Mouse (Mus musculus) v-Abl transformed pro-B cells (cell line): ENCODE results near the gene Gm7951.
"Not testable (repeated sequence)": the region's sequence is repeated elsewhere in the genome, so short reads cannot be mapped to it uniquely, and the experiment has no call there.

Source experiments
- in situ Hi-C, 2 experiments: fragments of 400-800 bp; cut with MboI; formaldehyde crosslinking; loops; one replicate each; pipeline ENCODE4 v1.15.1; 2025; ENCODE audit not compliant: unreplicated experiment in 2 of 2

Gm7951 gene

GRCm38 (mm10) chr14:42117269-42117668 lies at the start of gene Gm7951:
TSS of gene Gm7951 (minus strand) at chr14:42117369.
- in situ Hi-C loops: not testable (repeated sequence)

GRCm38 (mm10) chr14:42162522-42162921 lies 45.4 kb upstream of the Gm7951 start, which contains the start of gene Gm17027:
TSS of gene Gm17027 (minus strand) at chr14:42162622.
- in situ Hi-C loops: not testable (repeated sequence)

DNA sequence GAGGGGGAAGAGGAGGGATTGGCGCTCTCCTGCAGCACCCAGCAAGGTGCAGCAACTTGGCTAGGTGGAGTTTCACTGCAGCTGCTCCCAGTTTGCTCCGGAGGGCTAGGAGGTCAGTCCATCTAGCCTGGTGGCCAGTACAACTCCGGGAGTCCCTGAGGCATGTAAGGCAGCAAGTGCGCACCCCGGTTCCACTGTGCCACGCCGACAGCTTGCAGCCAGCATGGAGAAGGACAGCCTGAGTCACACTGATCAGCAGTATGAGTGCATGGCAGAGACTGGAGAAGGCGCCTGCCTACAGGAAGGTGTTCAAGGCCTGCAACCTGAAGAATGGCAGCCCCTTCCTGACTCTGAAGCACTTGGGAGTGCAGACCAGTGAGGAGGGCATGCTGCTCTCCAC lies 17.4 kb upstream of the Gm7951 start:
- in situ Hi-C loops: not testable (repeated sequence)

GRCm38 (mm10) chr14:42133806-42134205 lies 16.6 kb upstream of the Gm7951 start:
- in situ Hi-C loops: not testable (repeated sequence)
